Mouse (Mus musculus): Measurements from ENCODE around the gene Gch1.
"Not testable (repeated sequence)": the region's sequence is repeated elsewhere in the genome, so short reads cannot be mapped to it uniquely, and the experiment has no call there.

Gene Gch1

GRCm38 (mm10) chr14:47160051-47160640 lies 29.1 kb downstream of the Gch1 start:
- DNase-seq: no peak

DNA sequence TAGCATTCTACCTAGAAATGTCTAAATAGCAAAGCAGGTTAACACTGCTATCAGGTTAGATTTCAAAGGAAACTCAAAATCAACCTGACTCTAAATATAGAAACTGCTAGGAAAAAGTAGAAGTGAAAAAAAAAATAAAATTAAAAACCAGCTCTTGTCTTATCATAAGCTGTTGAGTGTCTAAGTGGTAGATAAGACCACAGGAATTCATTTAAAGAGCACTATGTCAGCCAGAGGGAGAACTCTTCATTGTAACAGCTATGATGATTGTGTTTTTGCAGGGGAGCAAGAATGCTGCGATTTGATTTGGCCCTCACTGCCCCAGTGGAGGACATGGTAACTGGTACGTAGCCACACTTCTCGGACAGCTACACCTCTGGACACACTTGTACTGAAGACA lies 34.9 kb downstream of the Gch1 start:
- DNase-seq: no peak

DNA sequence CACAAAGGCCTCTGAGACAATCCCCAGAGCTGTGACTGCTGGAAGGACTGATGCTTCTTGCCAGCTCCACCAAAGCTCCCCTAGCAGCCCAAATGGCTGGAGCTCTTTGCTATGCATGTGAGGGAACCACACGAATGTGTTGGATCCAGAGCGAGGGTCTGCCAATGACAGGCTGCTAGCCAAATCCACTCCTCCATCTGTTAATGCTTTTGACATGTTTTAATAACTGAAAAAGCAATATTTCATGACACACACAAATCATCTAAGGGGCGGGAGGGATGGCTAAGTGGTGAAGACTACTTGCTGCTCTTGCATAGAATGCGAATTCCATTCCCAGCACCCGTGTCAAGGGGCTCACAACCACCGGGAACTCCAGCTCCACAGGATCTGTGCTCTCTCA lies 37.9 kb downstream of the Gch1 start:
- DNase-seq: no peak

GRCm38 (mm10) chr14:47144326-47144725 lies 44.9 kb downstream of the Gch1 start:
- DNase-seq: no peak

DNA sequence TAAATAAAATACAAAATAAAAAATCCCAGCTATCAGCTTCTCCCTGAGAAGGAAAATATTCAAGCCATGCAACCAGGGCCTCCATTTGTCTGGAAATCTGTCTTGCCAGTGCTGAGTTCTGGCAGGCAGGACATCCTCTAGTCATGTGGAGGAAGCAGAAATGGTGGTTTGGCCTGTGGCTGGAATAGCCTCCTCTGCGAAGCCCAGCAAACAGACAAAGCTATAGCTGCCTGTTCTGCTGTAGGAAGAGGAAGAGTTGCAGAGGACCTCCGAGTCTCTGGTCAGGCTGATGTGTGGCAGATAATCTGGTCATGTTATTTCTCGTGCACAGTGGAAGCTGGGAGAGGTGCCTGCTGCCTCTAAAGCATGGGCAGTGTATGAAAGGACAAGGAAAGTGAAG lies 50.4 kb downstream of the Gch1 start:
- DNase-seq: no peak

DNA sequence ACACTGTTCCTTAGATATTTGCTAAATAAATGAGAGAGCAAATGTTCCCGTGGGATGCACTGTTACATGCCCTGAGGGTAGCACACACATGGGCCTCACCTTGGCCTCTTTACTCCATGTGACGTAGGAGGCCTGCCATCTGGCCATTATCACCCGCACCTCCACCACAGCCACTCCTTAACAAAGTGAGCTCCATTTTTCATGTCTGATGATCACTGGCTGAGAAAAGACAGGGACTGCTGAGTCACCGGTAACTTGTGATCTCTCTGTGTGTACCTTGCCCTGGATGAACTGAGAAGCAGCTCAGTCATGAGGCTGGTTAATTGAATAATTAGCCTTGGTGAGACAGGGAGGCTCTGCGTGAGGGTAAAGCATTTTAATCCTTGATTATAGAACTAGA lies 52.6 kb downstream of the Gch1 start:
- no peak for DNase-seq

DNA sequence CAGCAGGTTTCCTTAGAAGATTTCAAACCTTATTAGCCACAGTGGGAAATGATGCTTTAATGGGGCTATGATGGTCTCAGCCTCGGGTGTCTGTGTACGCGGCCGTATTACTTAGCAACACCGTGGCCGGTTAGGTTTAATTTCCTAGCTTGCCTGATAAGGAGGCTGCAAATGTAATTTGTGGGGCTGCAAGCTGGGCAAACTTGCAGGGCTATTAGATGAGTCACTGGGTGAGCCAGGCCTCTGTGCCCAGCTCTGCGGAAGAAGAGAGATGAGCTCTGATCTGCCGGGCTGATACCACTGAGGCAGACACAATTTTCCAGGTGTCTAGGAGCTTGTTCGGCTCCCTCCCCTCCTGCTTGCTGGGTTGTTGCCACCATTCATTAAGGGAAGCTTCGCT lies 55.3 kb downstream of the Gch1 start:
- no peak for DNase-seq

GRCm38 (mm10) chr14:47127987-47128386 lies 61.2 kb downstream of the Gch1 start:
- DNase-seq: no peak

DNA sequence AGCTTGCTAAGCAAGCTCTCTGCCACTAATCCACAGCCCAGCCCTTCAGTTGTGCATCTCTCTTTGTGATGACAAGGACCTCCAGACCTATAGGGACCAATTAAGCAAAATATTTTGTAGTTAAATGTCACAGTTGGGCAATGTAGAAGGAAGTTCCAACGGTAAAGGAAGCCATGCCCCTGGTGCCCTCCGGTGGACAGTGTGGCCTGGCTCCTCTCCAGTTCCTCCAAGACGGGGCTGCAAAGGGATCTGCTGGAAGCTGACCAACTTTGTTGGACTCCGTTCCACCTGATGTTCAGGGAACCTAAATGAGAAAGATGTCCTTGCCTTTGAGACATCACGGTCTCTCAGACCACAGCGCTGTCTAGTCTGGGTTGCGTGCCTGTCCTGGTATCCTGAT lies 71.7 kb downstream of the Gch1 start:
- no peak for DNase-seq

DNA sequence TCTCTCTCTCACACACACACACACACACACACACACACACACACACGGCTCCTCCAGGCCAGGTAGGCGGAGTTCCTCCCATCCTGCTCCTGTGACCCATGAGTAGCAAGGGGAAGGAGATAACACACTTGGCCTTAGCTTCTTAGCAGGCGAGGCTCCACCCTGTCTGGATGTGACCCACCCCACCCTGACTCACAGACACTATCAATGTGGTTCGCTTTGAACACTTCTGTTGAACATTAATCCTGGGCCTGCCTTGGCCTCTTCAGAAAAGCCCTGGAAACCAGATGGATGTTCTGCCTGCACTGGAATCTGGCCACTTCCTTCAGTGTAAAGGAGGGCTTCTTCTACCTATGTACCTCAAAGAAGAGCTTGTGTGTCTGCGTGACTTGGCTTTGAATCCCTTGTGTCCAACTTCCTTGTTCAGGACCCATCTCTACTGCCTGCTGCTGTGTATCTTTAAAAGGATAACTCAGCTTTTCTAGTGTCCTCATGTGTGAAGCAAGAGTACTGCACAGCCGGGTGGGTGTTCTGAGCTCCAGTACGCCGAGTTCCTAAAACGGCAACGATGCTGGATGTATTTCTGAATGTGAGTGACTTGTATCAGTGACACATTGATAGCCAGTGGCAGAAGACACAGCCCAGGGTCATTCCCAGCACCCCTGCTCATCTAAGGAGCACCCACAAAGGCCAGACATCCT lies 73.0 kb downstream of the Gch1 start:
- DNase-seq: no peak

GRCm38 (mm10) chr14:47115154-47115553 lies 74.1 kb downstream of the Gch1 start:
- DNase-seq: no peak

- no peak for DNase-seq
These were observed 77.9 kb downstream of the Gch1 start for GRCm38 (mm10) chr14:47111341-47111740.

DNA sequence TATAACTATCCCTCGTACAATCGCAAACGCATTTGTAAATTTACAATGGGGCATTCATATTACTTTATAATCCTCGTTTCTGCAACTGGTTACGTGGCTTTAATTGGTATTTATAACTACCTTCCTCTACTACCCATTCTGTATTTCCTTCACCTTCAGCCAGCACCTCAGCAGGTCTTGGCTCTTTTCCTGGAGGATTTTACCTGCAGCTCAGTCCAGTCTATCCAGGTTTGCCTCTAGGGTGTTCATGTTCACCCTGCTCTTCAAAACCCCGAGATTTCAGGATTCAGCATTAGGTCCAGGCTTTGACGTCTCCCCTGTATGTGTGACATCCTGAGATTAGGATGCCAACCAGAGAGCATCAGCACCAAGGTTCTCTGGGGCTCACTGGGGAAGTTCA lies 78.8 kb downstream of the Gch1 start:
- DNase-seq: not testable (repeated sequence)

- no peak for DNase-seq
These were observed 81.8 kb downstream of the Gch1 start for GRCm38 (mm10) chr14:47107461-47107860.

DNA sequence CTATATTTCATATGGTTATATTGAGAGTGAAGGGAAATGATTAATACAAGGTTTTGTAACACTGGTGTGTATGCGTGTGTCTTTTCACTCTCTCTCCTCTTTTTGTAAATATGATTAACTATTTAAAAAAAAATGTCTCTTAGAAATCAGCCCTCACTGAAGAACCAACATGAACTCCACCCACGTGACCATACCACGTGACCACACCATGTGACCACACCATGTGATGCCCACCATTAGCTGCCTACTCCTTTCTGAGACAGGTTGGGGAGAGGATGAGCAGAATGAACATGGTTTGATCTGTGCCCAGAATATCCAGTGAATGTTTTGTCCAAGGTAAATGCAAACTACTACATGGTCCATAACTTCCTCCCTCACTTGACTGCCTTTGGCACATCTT lies 83.5 kb downstream of the Gch1 start:
- no peak for DNase-seq

GRCm38 (mm10) chr14:47105174-47105557 lies 84.0 kb downstream of the Gch1 start:
- DNase-seq: no peak

DNA sequence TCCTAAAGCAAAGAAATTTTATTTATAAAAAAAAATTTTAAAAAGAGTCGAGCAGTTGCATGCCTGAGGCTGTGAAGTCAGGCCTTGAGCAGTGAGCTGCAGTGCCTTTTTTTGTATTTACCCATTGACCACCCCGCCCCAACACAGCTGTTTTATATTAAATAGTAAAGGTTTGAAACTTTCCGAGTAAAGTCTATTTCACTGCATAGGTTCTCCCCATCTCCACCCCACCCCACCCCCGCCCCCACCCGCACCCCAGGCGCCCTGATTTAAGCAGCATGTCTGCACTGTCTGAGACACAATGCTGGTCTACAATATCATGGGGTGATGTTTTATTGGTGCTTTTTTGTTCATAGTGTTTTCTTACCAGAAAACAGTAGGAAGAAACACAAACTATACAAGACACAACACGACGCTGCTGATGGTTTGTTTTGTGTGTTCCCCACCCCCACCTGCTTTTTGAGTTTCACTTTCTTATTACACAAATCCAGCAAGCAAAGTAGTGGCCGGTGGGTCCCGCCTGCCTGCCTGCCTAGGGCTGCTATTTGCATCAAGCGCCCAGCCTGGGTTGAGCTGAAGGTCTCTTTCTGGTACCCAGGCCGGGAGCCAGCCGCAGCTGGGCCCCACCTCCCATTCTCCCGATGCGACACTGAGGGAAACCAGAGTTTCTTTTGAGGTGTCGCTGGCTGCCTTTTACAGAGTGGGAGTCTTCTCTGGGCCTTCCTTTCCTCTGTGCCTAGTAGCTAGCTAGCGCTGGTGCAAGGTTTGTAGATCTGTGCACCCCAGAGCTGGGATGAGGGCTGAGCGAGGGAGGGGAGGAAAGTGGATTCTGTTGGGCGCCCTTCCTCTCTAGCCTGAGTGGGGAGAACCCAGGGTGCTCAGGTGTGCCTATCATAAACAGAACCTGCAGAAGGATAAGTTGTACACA lies 84.7 kb downstream of the Gch1 start:
- DNase-seq: peak in 1 of 2 experiments; percentile 31

All from spleen, adult 18-20 months (tissue).